Mouse (Mus musculus) hindbrain, postnatal 0 days (tissue): Measurements from ENCODE around the gene Nprl3. TPM values are rescaled to one million over a fixed set of nuclear protein-coding genes. Genes with fewer than 3 reads are reported as not detected.

Experiments
- ATAC-seq: fragments of 200-750 bp; cut with Nextera tagmentation; 2 replicates; pipeline ENCODE4 v1.8.0; 2017; ENCODE audit warnings: mild to moderate bottlenecking, moderate TSS enrichment, moderate library complexity
- DNase-seq: peaks from one replicate; pipeline ENCODE4 v3.0.0-alpha.2; 2015; ENCODE audit warnings: low spot score
- H3K27ac ChIP-seq: fragments of 300-500 bp; sonication (generic); 2 replicates; pipeline ENCODE4 v1.5.1; 2014; ENCODE audit warnings: mild to moderate bottlenecking
- H3K27me3 ChIP-seq: fragments of 300-500 bp; sonication (generic); 2 replicates; pipeline ENCODE4 v1.6.1; 2014; ENCODE audit warnings: low read length, mixed read lengths; ENCODE audit not compliant: insufficient read depth
- H3K36me3 ChIP-seq: fragments of 300-500 bp; sonication (generic); 2 replicates; pipeline ENCODE4 v1.6.1; 2014; ENCODE audit warnings: low read length, mixed read lengths; ENCODE audit not compliant: insufficient read depth
- H3K4me1 ChIP-seq: fragments of 300-500 bp; sonication (generic); 2 replicates; pipeline ENCODE4 v1.6.1; 2014; ENCODE audit warnings: antibody characterized with exemption, low read length, mixed read lengths; ENCODE audit not compliant: insufficient read depth
- H3K4me2 ChIP-seq: fragments of 300-500 bp; sonication (generic); 2 replicates; pipeline ENCODE4 v1.6.1; 2014; ENCODE audit warnings: low read depth, mild to moderate bottlenecking, low read length, moderate library complexity, mixed read lengths
- H3K4me3 ChIP-seq: fragments of 300-500 bp; sonication (generic); 2 replicates; pipeline ENCODE4 v1.5.1; 2014; ENCODE audit warnings: low read length
- H3K9ac ChIP-seq: fragments of 300-500 bp; sonication (generic); replicated peaks from 2 replicates; pipeline ENCODE4 v1.6.1; 2014; ENCODE audit warnings: mild to moderate bottlenecking, low read length, moderate library complexity, mixed read lengths
- H3K9me3 ChIP-seq: fragments of 300-500 bp; sonication (generic); 2 replicates; pipeline ENCODE4 v1.6.1; 2016; ENCODE audit warnings: low read length, mixed read lengths
- CTCF ChIP-seq: IDR thresholded peaks from 2 replicates; pipeline ENCODE4 v1.5.1; 2016; ENCODE audit warnings: antibody characterized with exemption, control low read depth, low read depth
- WGBS: fragments of 180-500 bp; shearing (Covaris S2); extraction: QIAGEN DNeasy Blood & Tissue Kit; methylation state at CpG from one replicate; pipeline ENCODE4 v1.1.7; 2014; 5-methylcytosine and 5-hydroxymethylcytosine counted together
- polyA plus RNA-seq: library from polyadenylated mRNA; unstranded; fragments of >200 nt; fragmentation: Nextera tagmentation; extraction: Ambion mirVana; gene quantifications from 2 replicates; pipeline ENCODE4 v1.2.1, GENCODE M21; 2015
- total RNA-seq: library from RNA; depleted of rRNA; stranded (reverse); fragments of >200 nt; gene quantifications from 2 replicates; pipeline ENCODE4 v1.2.3, GENCODE M21; 2014

Nprl3 gene
- total and polyA plus RNA-seq, 2 experiments from 2014 or later = 39.2 to 53.0 TPM

DNA sequence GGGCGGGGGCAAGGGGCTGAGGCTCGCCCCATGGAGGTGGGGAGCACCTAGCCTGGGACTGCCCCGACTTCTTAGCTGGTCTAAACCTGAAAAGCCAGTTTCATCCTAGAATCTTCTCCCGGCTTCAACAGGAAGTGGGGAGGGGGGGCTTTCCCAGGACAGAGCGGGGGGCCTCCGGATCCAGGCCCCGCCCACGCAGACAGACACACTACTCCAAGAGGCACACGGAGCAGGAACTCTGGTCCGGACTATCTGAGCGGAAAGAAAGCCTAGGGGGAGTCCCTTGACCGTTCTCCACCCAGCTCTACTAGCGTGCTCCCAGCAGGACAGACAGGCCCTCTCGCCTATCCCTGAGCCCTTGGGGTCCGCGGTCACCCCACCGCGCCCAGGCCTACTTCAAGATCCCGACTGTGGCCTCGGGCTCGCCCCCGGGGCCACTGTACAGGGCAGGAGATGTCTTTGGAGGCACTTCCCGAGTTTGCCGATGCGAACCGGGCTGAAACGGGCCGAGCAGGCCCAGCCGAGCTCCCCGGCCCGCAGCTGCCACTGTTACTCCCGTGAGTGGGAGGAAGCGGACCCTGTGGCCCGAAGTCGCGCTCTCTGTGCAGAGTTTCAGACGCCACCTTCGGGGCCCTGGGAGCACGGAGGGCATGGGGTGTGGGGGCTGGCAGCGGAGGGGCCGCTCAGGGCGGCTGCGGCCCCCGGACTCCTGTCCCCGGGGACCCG, 46.1 kb downstream of the Nprl3 start:
- Histone ChIP-seq H3K4me2 (peak overlapping the region; percentile 97), H3K9ac (peak overlapping the region; percentile 83)

GRCm38 (mm10) chr11:32220607-32221224, 46.8 kb downstream of the Nprl3 start:
- no peaks in the 10 kb centered on the region for H3K36me3 ChIP-seq
- peak overlapping the region; percentile 79; the same call in 1 of the 2 replicates for H3K27ac ChIP-seq
- H3K9ac ChIP-seq = peak overlapping the region; percentile 83; the same call in 1 of the 2 replicates
- H3K9me3 ChIP-seq = no peaks in the 10 kb centered on the region
- DNase-seq = no peak
- peaks cover 15% of the 10 kb centered on the region for H3K4me1 ChIP-seq
- peaks cover 3% of the 10 kb centered on the region; the same call in 1 of the 2 replicates for H3K27me3 ChIP-seq
- TF ChIP-seq CTCF = no peak
- peak overlapping the region; percentile 97 for H3K4me2 ChIP-seq
- peak overlapping the region; percentile 70 for H3K4me3 ChIP-seq
- ATAC-seq = peak; percentile 3; the same call in 1 of the 2 replicates
- WGBS = 44% methylated on average over 10 of the region's 10 CpGs

More for the DNA sequence above, 46.1 kb downstream of the Nprl3 start:
- ATAC-seq (peak; percentile 22; the same call in 1 of the 2 replicates), DNase-seq (peak; percentile 61)
- peak overlapping the region; percentile 79 for H3K27ac ChIP-seq
- no peak for TF ChIP-seq CTCF
- H3K27me3 ChIP-seq = peaks cover 3% of the 10 kb centered on the region; the same call in 1 of the 2 replicates
- 2% methylated on average over 40 of the region's 46 CpGs for WGBS
- peak overlapping the region; percentile 70 for H3K4me3 ChIP-seq
- no peaks in the 10 kb centered on the region for H3K9me3 ChIP-seq
- peaks cover 15% of the 10 kb centered on the region for H3K4me1 ChIP-seq
- no peaks in the 10 kb centered on the region for H3K36me3 ChIP-seq

GRCm38 (mm10) chr11:32219287-32219686, 48.2 kb downstream of the Nprl3 start:
- no peaks in the 10 kb centered on the region for H3K36me3 ChIP-seq
- no peak overlapping the region for H3K9ac ChIP-seq
- H3K4me3 ChIP-seq = no peak overlapping the region
- peaks cover 8% of the 10 kb centered on the region; the same call in 1 of the 2 replicates for H3K4me1 ChIP-seq
- 81% methylated on average over 10 of the region's 10 CpGs for WGBS
- H3K27me3 ChIP-seq = peaks cover 3% of the 10 kb centered on the region; the same call in 1 of the 2 replicates
- no peak for DNase-seq
- ATAC-seq = no peak
- no peak for TF ChIP-seq CTCF
- H3K4me2 ChIP-seq = no peak overlapping the region
- H3K27ac ChIP-seq = no peak overlapping the region
- H3K9me3 ChIP-seq = no peaks in the 10 kb centered on the region

DNA sequence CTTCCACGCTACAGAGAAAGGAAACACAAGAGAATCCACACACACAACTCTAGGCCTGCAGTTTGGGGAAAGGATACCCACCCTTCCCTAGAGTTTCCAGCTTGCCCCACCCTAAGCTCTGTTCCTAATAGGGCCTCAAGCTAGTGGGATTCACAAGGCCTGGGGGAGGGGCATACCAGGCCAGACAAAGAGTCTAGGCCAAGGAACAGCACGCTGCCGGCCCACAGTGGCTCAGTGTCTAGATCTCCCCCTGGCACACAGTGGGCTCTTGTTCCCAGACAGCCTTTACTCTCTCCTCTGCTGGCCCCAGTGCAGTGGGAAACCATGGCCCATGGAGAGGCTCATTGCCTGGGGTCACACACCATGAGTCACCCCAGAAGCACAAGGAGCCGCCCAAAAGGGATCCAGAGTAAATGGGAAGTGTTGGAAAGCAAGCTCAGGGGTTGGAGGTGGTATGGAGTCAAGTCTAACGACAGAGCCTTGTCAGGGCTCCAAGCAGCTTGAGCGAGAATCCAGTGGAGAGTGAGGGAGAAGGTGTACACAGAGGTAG, 48.9 kb downstream of the Nprl3 start:
- ATAC-seq (peak; percentile 31; the same call in 1 of the 2 replicates), DNase-seq (peak; percentile 53)
- no peaks in the 10 kb centered on the region for H3K9me3 ChIP-seq
- peaks cover 3% of the 10 kb centered on the region; the same call in 1 of the 2 replicates for H3K27me3 ChIP-seq
- no peak overlapping the region for H3K9ac ChIP-seq
- no peak overlapping the region for H3K4me2 ChIP-seq
- no peak overlapping the region for H3K27ac ChIP-seq
- no peak overlapping the region for H3K4me3 ChIP-seq
- H3K4me1 ChIP-seq = peaks cover 8% of the 10 kb centered on the region; the same call in 1 of the 2 replicates
- TF ChIP-seq CTCF = no peak
- 45% methylated on average over 6 of the region's 6 CpGs for WGBS
- peaks cover 5% of the 10 kb centered on the region; the same call in 1 of the 2 replicates for H3K36me3 ChIP-seq

GRCm38 (mm10) chr11:32216851-32217250, 50.7 kb downstream of the Nprl3 start:
- WGBS = 20% methylated on average over 8 of the region's 8 CpGs
- Histone ChIP-seq H3K9ac (no peak overlapping the region), H3K27me3 (peaks cover 3% of the 10 kb centered on the region; the same call in 1 of the 2 replicates), H3K4me2 (no peak overlapping the region), H3K9me3 (no peaks in the 10 kb centered on the region), H3K4me1 (no peaks in the 10 kb centered on the region), H3K36me3 (peaks cover 5% of the 10 kb centered on the region; the same call in 1 of the 2 replicates), H3K27ac (no peak overlapping the region), H3K4me3 (no peak overlapping the region)
- DNase-seq (peak; percentile 92), ATAC-seq (peak; percentile 65)
- peak; percentile 92 for TF ChIP-seq CTCF

GRCm38 (mm10) chr11:32215372-32216162, 51.9 kb downstream of the Nprl3 start:
- H3K4me2 ChIP-seq = no peak overlapping the region
- H3K9ac ChIP-seq = no peak overlapping the region
- TF ChIP-seq CTCF = no peak
- H3K36me3 ChIP-seq = peaks cover 12% of the 10 kb centered on the region; the same call in 1 of the 2 replicates
- DNase-seq (no peak), ATAC-seq (no peak)
- 91% methylated on average over 18 of the region's 18 CpGs for WGBS
- H3K4me1 ChIP-seq = no peaks in the 10 kb centered on the region
- H3K9me3 ChIP-seq = no peaks in the 10 kb centered on the region
- H3K27ac ChIP-seq = no peak overlapping the region
- H3K4me3 ChIP-seq = no peak overlapping the region
- no peaks in the 10 kb centered on the region for H3K27me3 ChIP-seq
